Mouse (Mus musculus) olfactory bulb, adult 2 months (tissue): ENCODE results near the gene Smox. TPM values are rescaled to one million over a fixed set of nuclear protein-coding genes. Genes with fewer than 3 reads are reported as not detected.
"Not testable (repeated sequence)": the region's sequence is repeated elsewhere in the genome, so short reads cannot be mapped to it uniquely, and the experiment has no call there.

ENCODE experiments used
- H3K27ac ChIP-seq: fragments of 200-500 bp; 2 replicates; pipeline ENCODE4 v1.5.1; 2012; ENCODE audit warnings: low read depth, low read length; ENCODE audit not compliant: insufficient read depth
- H3K4me1 ChIP-seq: fragments of 200-500 bp; 2 replicates; pipeline ENCODE4 v1.6.1; 2012; ENCODE audit warnings: low read length; ENCODE audit not compliant: control insufficient read depth, insufficient read depth
- H3K4me3 ChIP-seq: fragments of 200-500 bp; 2 replicates; pipeline ENCODE4 v1.5.1; 2012; ENCODE audit warnings: mild to moderate bottlenecking, low read depth, low read length, moderate library complexity; ENCODE audit not compliant: insufficient read depth
- CTCF ChIP-seq: fragments of 200-500 bp; IDR thresholded peaks from 2 replicates; pipeline ENCODE4 v1.5.1; 2012; ENCODE audit warnings: low read depth, mild to moderate bottlenecking, low read length, moderate library complexity; ENCODE audit not compliant: insufficient read depth
- POLR2A ChIP-seq: fragments of 200-500 bp; IDR thresholded peaks from 2 replicates; pipeline ENCODE4 v1.6.1; 2012; ENCODE audit warnings: mild to moderate bottlenecking, low read depth, low read length, moderate library complexity; ENCODE audit not compliant: insufficient read depth
- WGBS: fragments of 180-500 bp; shearing (Covaris S2); methylation state at CpG from one replicate; pipeline ENCODE4 v1.1.7; 2018; 5-methylcytosine and 5-hydroxymethylcytosine counted together
- polyA plus RNA-seq: library from polyadenylated mRNA; stranded (reverse); fragments of >200 nt; gene quantifications from 2 replicates; pipeline ENCODE4 v1.2.4, GENCODE M21; 2012; ENCODE audit warnings: low replicate concordance; ENCODE audit not compliant: missing spikeins, insufficient read depth, insufficient read length

Gene Smox
- polyA plus RNA-seq, 1 experiment = not detected

DNA sequence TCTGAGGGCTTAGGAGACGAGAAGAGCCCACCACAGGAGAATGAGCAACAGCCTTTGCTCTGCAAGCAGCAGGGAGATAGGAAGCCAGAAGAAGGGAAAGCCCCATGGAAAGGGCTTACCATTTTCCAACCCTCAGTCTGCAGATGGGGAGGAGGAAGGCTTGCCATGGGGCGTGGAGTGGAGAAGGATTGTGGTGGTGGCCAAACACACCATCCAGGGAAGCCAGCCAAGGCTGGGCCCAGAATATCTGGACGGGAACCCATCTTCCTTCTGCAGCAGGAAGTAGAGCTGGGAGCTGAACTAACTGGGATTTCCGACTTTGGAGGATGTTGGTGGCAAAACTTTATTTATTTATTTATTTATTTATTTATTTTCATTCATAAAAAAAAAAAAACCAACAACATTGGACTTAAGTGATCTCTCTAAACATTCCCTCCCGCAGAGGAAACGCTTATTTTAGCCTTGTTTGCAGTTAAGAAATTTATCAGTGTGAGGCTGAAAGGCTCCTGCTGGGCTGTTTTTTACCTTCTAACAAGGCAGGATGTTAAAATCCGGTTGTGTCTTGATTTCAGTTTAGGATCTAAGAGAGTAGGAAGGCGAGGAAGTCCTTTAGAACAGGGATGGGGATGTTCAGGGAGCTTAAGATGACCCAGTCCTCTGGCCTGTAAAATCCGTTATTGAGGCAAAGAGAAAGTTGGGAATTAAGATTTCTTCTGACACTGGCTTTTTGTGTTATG is 30.2 kb upstream of the Smox start:
- H3K4me3 ChIP-seq = no peak overlapping the region
- 69% methylated on average over 9 of the region's 9 CpGs for WGBS
- no peak overlapping the region for H3K27ac ChIP-seq
- H3K4me1 ChIP-seq = peaks cover 2% of the 10 kb centered on the region; the same call in 1 of the 2 replicates
- TF ChIP-seq CTCF (no peak), POLR2A (no peak)

- H3K4me1 ChIP-seq = peaks cover 2% of the 10 kb centered on the region; the same call in 1 of the 2 replicates
- whole genome bisulfite sequencing = 71% methylated on average over 4 of the region's 4 CpGs
- no peak overlapping the region for H3K27ac ChIP-seq
- no peak overlapping the region for H3K4me3 ChIP-seq
- TF ChIP-seq POLR2A (no peak), CTCF (no peak)
Observed at GRCm38 (mm10) chr2:131462991-131463390, 28.3 kb upstream of the Smox start.

DNA sequence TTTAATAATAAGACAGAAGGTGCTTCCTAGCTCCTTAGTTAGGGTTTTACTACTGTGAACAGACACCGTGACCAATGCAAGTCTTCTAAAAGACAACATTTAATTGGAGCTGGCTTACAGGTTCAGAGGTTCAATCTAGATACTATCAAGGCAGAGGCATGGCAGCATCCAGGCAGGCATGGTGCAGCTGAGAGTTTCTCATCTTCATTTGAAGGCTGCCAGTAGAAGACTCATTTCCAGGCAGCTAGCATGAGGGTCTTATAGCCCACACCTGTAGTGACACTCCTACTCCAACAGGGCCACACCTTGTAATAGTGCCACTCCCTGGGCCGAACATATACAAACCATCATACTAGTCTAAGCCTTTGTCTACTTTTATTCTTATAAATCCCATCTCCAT is 27.1 kb upstream of the Smox start:
- no peak overlapping the region for H3K4me3 ChIP-seq
- 100% methylated on average over 2 of the region's 2 CpGs for WGBS
- H3K4me1 ChIP-seq = peaks cover 2% of the 10 kb centered on the region; the same call in 1 of the 2 replicates
- no peak overlapping the region for H3K27ac ChIP-seq
- TF ChIP-seq CTCF (no peak), POLR2A (no peak)

DNA sequence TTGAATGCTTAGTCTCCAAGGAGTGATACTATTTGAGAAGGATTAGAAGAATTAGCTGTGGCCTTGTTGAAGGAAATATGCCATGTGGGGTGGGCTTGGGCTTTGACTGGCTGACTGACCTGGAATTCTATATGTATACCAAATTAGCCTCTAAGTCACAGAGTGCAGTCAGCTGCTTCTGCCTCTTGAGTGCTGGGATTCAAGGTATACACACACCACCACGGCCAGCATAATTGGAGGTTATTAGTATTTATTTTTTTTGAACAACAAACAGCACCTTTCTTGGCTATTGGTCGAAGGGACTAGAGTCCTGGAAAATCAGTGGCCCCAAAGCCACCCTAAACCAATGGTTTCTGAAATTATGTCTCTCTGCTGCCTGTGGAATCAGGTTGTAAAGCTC is 24.6 kb upstream of the Smox start:
- Histone ChIP-seq H3K27ac (no peak overlapping the region), H3K4me3 (no peak overlapping the region), H3K4me1 (no peaks in the 10 kb centered on the region)
- TF ChIP-seq POLR2A = no peak
- TF ChIP-seq CTCF = no peak
- WGBS = 84% methylated on average over 2 of the region's 2 CpGs

DNA sequence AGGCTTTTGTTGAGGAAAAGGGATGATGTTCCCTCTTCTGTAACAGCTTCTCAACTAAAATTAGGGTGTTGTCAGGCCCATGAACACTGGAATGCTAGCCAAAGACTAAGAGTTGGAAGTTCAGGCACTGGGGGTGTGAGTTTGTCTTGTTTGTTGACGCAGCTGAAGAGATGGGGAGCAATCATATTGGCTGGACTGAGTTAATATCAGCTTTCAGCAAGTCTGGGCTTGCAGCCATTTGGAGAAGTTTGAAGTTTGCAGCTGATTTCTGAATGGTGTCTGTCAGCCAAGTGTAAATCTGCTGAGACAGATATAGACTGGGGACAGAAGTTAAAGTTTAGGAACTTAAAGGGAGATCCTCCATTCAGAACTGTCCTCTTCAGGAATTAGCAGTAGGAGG is 21.4 kb upstream of the Smox start:
- H3K4me1 ChIP-seq = no peaks in the 10 kb centered on the region
- H3K27ac ChIP-seq = no peak overlapping the region
- no peak overlapping the region for H3K4me3 ChIP-seq
- TF ChIP-seq POLR2A (no peak), CTCF (no peak)
- 49% methylated on average over 1 of the region's 1 CpGs for WGBS

DNA sequence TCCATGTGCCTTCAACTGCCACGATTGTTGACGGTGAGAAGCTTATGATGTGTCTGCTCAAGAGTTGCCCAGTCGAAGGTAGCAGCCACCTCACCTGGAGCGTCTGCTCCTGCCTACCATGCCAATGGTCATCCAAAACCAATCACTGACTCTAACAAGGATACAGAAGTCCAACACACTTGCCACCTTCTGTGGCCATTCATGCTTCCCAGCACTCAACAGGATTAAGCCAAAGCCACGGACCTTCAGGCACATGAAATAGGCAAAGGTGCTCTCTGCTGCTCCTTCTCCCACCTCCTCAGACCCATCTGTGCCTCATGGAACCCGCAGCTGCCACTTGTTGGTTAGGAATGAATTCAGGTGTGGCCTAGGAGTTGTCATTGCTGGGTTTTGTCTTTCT is 17.5 kb upstream of the Smox start:
- Histone ChIP-seq H3K27ac (no peak overlapping the region), H3K4me1 (no peaks in the 10 kb centered on the region), H3K4me3 (no peak overlapping the region)
- no peak for TF ChIP-seq CTCF
- TF ChIP-seq POLR2A = no peak
- WGBS = 91% methylated on average over 6 of the region's 6 CpGs

DNA sequence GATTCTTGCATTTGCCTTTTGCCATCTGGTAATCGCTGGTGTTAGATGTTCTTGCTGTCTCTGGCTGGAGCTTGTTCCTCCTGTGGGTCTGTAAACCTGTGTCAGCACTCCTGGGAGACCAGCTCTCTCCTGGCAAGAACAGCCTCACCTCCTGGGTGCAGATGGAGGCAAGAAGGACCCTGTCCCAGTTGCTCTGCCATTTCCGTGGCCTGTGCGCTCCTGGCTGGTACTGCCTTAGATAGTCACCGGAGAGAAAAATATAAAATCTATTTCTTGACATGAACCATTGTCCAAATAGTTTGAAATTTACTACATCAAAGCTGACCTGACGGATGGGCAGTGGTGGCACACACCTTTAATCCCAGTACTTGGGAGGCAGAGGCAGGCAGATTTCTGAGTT is 14.2 kb upstream of the Smox start:
- not testable (repeated sequence) for H3K4me3 ChIP-seq, H3K4me1 ChIP-seq, H3K27ac ChIP-seq
- 97% methylated on average over 5 of the region's 5 CpGs for whole genome bisulfite sequencing

- WGBS = 75% methylated on average over 6 of the region's 6 CpGs
- H3K4me3 ChIP-seq = no peak overlapping the region
- TF ChIP-seq CTCF = no peak
- no peak for TF ChIP-seq POLR2A
Observed at GRCm38 (mm10) chr2:131477917-131478316, 13.4 kb upstream of the Smox start.

DNA sequence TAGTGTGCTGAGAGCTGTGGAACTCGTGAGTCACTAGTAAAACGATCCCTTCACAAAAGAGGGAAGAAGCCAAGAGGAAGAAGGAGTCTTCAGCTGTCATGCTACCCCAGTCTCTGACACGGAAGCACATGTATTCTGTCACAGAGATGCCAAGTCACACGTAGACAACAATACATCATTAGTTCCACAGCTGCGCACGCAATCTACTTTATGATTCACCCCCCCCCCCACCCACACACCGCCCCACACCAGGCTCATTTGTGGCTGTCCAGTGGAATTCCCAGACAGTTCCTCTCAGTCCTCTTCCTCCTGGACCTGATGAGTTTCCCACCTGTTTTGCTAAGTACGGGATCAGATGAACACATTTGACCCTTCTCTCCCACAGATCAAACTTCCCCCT is 12.9 kb upstream of the Smox start:
- TF ChIP-seq POLR2A = no peak
- no peak overlapping the region for H3K4me3 ChIP-seq
- H3K4me1 ChIP-seq = peaks cover 11% of the 10 kb centered on the region
- WGBS = 57% methylated on average over 8 of the region's 8 CpGs
- no peak overlapping the region for H3K27ac ChIP-seq

More at GRCm38 (mm10) chr2:131477917-131478316, 13.4 kb upstream of the Smox start:
- Histone ChIP-seq H3K4me1 (peaks cover 7% of the 10 kb centered on the region), H3K27ac (no peak overlapping the region)

DNA sequence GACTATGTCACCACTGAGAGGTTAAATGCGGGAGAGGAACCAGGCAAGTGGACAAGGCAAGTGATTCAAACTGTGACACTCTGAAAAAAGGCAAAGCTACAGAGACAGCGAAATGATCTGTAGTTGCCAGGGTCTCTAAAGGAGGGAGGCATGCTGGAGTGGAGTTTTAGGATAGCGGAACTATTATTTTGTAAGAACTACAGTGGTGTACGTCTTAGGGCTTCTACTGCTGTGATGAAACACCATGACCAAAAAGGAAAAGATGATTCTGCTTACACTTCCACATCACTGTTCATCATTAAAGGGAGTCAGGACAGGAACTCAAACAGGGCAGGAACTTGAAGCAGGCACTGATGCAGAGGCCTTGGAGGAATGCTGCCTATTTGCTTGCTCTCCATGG is 12.4 kb upstream of the Smox start:
- WGBS = 91% methylated on average over 4 of the region's 4 CpGs
- H3K4me1 ChIP-seq = peaks cover 16% of the 10 kb centered on the region
- H3K27ac ChIP-seq = no peak overlapping the region
- no peak overlapping the region for H3K4me3 ChIP-seq
- TF ChIP-seq CTCF (no peak), POLR2A (no peak)
